Mouse (Mus musculus) E14TG2a.4 (cell line): ENCODE results near the gene 1810049J17Rik.

ENCODE experiments used
- CTCF ChIP-seq: conservative IDR thresholded peaks from 2 replicates; pipeline ENCODE4 v1.5.1; 2014; ENCODE audit warnings: low read length
- NANOG ChIP-seq: IDR thresholded peaks from 2 replicates; pipeline ENCODE4 v1.6.1; 2014; ENCODE audit warnings: borderline replicate concordance, low read length, mixed read lengths
- POU5F1 ChIP-seq: IDR thresholded peaks from 2 replicates; pipeline ENCODE4 v1.6.1; 2014; ENCODE audit warnings: low read length, borderline replicate concordance

DNA sequence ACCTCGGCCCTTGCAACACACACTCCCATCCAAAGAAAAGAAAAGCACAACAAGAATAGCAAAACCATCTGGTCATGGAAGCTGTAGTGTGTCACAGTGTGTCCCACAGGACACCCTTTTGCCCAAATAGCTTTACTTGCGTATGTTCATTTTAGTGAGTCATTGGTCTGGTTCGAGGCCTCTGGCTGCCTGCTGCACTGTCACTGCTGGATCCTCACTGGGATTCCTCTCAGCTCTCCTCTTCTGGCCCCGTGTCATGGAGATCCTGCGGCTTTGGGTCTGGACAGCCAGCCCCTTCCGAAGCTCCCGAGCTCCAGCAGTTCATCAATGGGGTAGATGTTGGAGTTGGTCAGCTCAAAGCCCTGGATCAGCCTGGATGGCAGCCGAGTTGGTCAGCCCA is 3.2 kb downstream of the 1810049J17Rik start:
- no peak for TF ChIP-seq CTCF
- TF ChIP-seq NANOG, result no peak
- no peak for TF ChIP-seq POU5F1
